Mouse (Mus musculus): ENCODE measurements around the gene Epm2aip1. TPM values are rescaled to one million over a fixed set of nuclear protein-coding genes. Genes with fewer than 3 reads are reported as not detected.

Gene Epm2aip1
- polyA plus RNA-seq, 1 experiment from 2014 or later: 23.5 TPM

DNA sequence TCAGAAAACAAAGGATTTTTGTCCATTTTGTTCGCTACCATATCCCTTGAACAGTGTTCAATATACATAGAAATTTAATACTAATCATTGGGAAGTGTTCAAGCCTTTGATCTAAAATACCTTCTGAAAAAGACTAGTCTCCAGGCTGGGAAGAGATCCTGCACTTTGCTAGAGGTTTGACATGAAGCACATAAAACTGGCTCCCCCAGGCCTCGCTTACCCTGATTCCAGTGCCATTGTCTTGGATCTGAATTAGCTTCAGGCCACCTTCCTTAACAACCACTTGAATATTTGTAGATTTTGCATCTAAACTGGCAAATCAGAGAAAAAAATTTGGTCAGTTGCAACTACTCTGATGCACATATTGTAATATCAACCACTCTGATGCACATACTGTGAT is 3.7 kb upstream of the Epm2aip1 start:
- H3K4me2 ChIP-seq: no peak overlapping the region
- H3K27ac ChIP-seq: no peak overlapping the region
- no peaks in the 10 kb centered on the region for H3K27me3 ChIP-seq (replicated peaks)
- no peak for ATAC-seq (ENCODE audit: insufficient read depth, low FRiP score, low read depth)
- no peaks in the 10 kb centered on the region for H3K36me3 ChIP-seq
- 94% methylated on average over 2 of the region's 2 CpGs for WGBS
- H3K9ac ChIP-seq: no peak overlapping the region
- H3K4me1 ChIP-seq: 0 out of 2 replicates have a peak, but pooled peaks cover 5% of the 10 kb centered on the region
- H3K9me3 ChIP-seq: no peaks in the 10 kb centered on the region
- no peak overlapping the region for H3K4me3 ChIP-seq (replicated peaks)

DNA sequence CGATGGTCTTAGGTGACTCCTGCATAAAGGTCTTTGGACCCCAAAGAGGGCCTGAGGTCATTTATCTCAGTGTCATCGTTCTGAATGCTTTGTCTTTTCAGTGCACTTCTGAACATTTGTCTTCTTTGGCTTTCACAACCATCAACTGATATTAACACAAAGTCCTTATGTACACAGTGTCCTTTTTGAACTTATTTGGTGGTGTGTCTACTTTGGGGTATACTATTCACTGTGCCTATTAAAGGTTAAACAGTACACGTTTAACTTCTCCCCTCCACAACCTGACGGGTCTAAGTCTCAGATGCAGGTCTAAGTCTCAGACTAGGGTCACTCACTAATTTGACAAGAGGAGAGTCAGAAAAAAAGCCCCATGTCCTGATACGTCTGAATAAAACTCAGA is 1.1 kb upstream of the Epm2aip1 start:
- Histone ChIP-seq H3K9ac (peak overlapping the region; percentile 56; the same call in 1 of the 2 replicates), H3K4me1 (peaks cover 22% of the 10 kb centered on the region), H3K27me3 (replicated peaks) (no peaks in the 10 kb centered on the region), H3K4me2 (peak overlapping the region; percentile 51), H3K4me3 (replicated peaks) (peak overlapping the region; percentile 76), H3K9me3 (no peaks in the 10 kb centered on the region), H3K27ac (peak overlapping the region; percentile 94; the same call in 1 of the 2 replicates), H3K36me3 (no peaks in the 10 kb centered on the region)
- 5% methylated on average over 5 of the region's 5 CpGs for WGBS
- ATAC-seq (ENCODE audit: insufficient read depth, low FRiP score, low read depth): no peak

DNA sequence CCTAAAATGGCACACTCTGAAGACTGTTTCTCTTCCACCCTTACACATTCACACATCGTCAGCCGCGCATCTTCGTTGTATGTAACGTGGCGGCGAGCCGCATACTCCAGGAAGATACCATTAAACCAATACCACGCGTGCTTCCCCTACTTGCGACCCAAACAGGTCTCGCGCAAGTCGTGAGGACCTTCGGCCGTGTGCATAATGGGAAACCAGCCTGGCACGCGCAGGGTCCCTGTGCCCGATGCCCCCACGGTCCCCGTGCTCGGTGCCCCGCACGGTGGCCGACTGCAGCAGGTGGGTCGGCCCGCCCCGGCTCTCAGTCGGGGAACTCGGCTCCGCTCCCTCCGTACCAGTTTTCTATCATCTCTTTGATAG is 684 bp upstream of the Epm2aip1 start:
- peak overlapping the region; percentile 76 for H3K4me3 ChIP-seq (replicated peaks)
- peak overlapping the region; percentile 51 for H3K4me2 ChIP-seq
- peak; percentile 23 for ATAC-seq (ENCODE audit: insufficient read depth, low FRiP score, low read depth)
- H3K4me1 ChIP-seq: peaks cover 22% of the 10 kb centered on the region
- no peaks in the 10 kb centered on the region for H3K36me3 ChIP-seq
- WGBS: under 1% methylated on average over 32 of the region's 32 CpGs
- H3K9me3 ChIP-seq: no peaks in the 10 kb centered on the region
- H3K27ac ChIP-seq: peak overlapping the region; percentile 94
- no peaks in the 10 kb centered on the region for H3K27me3 ChIP-seq (replicated peaks)
- peak overlapping the region; percentile 56 for H3K9ac ChIP-seq

DNA sequence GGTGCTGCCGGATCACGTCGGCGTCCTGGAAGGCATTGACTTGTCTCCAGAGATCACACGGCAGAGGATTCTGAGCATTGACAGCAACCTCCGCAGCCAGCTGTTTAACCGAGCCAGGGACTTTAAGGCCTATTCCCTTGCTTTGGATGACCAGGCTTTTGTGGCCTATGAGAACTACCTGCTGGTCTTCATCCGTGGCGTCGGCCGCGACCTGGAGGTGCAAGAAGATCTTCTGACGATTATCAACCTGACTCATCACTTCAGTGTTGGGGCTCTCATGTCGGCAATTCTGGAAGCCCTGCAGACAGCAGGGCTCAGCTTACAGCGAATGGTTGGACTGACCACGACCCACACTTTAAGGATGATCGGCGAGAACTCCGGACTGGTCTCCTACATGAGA is 627 bp downstream of the Epm2aip1 start:
- Histone ChIP-seq H3K4me3 (replicated peaks) (peak overlapping the region; percentile 76), H3K9me3 (no peaks in the 10 kb centered on the region), H3K4me2 (peak overlapping the region; percentile 64), H3K27me3 (replicated peaks) (no peaks in the 10 kb centered on the region), H3K9ac (peak overlapping the region; percentile 87), H3K27ac (peak overlapping the region; percentile 96), H3K4me1 (peaks cover 25% of the 10 kb centered on the region), H3K36me3 (no peaks in the 10 kb centered on the region)
- WGBS: 8% methylated on average over 19 of the region's 19 CpGs
- no peak for ATAC-seq (ENCODE audit: insufficient read depth, low FRiP score, low read depth)

DNA sequence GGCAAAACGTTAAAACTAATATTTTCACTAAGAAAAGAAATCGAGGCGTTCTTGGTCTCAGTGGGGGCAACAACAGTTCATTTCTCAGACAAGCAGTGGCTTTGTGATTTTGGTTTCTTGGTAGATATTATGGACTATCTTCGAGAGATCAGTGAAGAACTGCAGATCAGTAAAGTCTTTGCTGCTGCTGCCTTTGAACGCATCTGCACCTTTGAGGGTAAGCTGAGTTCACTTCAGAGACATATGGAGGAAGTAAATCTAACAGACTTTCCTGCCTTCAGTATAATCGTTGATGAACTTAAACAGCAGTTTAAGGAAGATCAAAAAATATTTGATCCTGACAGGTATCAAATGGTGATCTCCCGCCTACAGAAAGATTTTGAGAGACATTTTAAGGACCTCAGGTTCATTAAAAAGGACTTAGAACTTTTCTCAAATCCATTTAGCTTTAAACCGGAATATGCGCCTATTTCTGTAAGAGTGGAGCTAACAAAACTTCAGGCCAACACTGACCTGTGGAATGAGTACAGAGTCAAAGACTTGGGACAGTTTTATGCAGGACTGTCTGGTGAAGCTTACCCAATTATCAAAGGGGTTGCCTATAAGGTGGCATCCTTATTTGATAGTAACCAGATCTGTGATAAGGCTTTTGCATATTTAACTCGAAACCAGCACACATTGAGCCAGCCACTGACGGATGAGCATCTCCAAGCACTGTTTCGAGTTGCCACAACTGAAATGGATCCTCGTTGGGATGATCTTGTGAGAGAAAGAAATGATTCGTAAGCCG is 1.5 kb downstream of the Epm2aip1 start:
- peak overlapping the region; percentile 64 for H3K4me2 ChIP-seq
- WGBS: 58% methylated on average over 15 of the region's 15 CpGs
- H3K4me1 ChIP-seq: peaks cover 25% of the 10 kb centered on the region
- ATAC-seq (ENCODE audit: insufficient read depth, low FRiP score, low read depth): no peak
- H3K27ac ChIP-seq: no peak overlapping the region
- H3K27me3 ChIP-seq (replicated peaks): no peaks in the 10 kb centered on the region
- 0 out of 2 replicates have a peak overlapping the region, but pooled peaks have one; percentile 87 for H3K9ac ChIP-seq
- H3K9me3 ChIP-seq: no peaks in the 10 kb centered on the region
- H3K4me3 ChIP-seq (replicated peaks): peak overlapping the region; percentile 76
- peaks cover 2% of the 10 kb centered on the region; the same call in 1 of the 2 replicates for H3K36me3 ChIP-seq

DNA sequence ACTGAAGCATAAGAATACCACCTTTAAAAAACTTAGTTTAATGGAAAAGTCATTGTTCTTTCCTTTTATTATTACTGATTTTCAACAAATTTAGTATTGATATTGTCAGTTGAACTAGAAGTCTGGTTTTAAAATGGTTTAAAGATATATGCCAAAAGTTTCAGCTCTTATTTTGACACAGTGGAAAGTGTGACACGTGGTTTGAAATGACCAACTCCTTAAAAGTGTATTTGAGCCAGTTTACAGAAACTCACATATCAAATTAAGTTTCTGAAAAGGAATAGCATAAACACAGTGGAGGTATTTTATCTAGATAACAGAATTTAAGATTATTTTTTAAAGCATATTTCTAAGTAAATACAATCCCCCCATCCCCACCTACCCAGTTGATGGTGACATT is 2.2 kb downstream of the Epm2aip1 start:
- H3K27ac ChIP-seq: no peak overlapping the region
- H3K36me3 ChIP-seq: peaks cover 5% of the 10 kb centered on the region; the same call in 1 of the 2 replicates
- H3K4me1 ChIP-seq: peaks cover 25% of the 10 kb centered on the region
- H3K27me3 ChIP-seq (replicated peaks): no peaks in the 10 kb centered on the region
- WGBS: 73% methylated on average over 1 of the region's 1 CpGs
- no peak overlapping the region for H3K9ac ChIP-seq
- H3K4me3 ChIP-seq (replicated peaks): no peak overlapping the region
- H3K9me3 ChIP-seq: no peaks in the 10 kb centered on the region
- no peak for ATAC-seq (ENCODE audit: insufficient read depth, low FRiP score, low read depth)
- H3K4me2 ChIP-seq: peak overlapping the region; percentile 64

DNA sequence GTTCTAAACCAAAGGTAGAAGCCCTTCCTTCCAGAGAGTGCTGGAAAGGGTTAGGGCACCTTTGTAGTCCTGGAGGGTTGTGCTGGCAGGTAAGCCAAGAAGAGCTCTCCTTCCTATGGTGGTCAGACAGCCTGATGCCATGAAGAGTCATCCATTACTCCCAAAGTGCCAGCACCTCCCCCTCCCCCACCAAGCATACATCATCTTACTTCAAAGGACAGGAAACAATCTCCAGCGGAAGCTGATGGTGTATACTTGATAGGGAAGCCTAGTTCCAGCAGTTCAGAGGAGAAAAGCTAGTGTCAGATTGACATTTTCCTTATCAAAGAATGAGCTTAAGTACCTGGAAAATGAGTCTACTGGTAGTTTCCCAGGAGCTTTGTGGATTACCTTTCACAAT is 3.4 kb downstream of the Epm2aip1 start:
- ATAC-seq (ENCODE audit: insufficient read depth, low FRiP score, low read depth): no peak
- Histone ChIP-seq H3K27ac (no peak overlapping the region), H3K36me3 (peaks cover 8% of the 10 kb centered on the region; the same call in 1 of the 2 replicates), H3K4me1 (peaks cover 25% of the 10 kb centered on the region), H3K27me3 (replicated peaks) (no peaks in the 10 kb centered on the region), H3K4me3 (replicated peaks) (peak overlapping the region; percentile 18), H3K9me3 (no peaks in the 10 kb centered on the region), H3K9ac (no peak overlapping the region), H3K4me2 (peak overlapping the region; percentile 64)
- 25% methylated on average over 1 of the region's 1 CpGs for WGBS

DNA sequence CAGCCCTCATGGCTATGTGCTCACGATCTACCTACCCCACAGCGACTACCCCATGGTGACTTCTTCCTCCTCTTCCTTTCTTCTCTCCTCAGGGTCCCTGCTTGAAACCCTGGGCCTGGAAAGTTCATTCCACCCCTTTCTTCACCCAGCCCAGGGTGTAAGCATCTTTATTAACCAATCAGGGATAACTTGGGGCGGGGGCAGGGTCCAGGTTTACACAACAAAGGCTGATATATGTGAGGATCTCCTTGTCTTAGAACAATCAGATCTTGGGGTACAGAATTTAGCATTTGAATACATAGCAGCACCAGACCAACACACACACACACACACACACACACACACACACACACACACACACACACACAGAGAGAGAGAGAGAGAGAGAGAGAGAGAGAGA is 13.3 kb downstream of the Epm2aip1 start:
- 53% methylated on average over 3 of the region's 3 CpGs for WGBS
- H3K36me3 ChIP-seq: no peaks in the 10 kb centered on the region
- no peak overlapping the region for H3K9ac ChIP-seq
- H3K4me1 ChIP-seq: 0 out of 2 replicates have a peak, but pooled peaks cover 2% of the 10 kb centered on the region
- H3K4me2 ChIP-seq: no peak overlapping the region
- no peaks in the 10 kb centered on the region for H3K9me3 ChIP-seq
- no peaks in the 10 kb centered on the region for H3K27me3 ChIP-seq (replicated peaks)
- no peak for ATAC-seq (ENCODE audit: insufficient read depth, low FRiP score, low read depth)
- H3K4me3 ChIP-seq (replicated peaks): no peak overlapping the region
- no peak overlapping the region for H3K27ac ChIP-seq

DNA sequence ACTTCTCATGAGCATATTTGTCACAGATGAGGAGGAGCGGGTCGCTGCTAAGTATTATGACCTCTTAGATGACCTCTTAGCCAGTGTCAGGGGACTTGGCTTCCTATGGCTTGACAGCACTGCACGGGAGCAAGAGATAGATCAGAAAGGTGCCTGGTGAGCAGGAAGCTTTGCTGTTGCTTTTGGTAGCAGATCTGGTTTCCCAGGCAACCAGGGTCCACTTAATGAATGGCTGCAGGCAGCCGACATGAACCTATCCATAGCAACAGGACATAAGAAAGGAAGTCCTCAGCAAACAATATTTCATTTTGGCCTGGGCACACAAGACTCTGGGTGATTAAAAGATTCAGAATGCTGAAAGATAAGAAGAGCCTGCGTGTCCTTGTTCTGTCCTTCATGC is 13.9 kb downstream of the Epm2aip1 start:
- Histone ChIP-seq H3K27me3 (replicated peaks) (no peaks in the 10 kb centered on the region), H3K27ac (no peak overlapping the region), H3K36me3 (no peaks in the 10 kb centered on the region), H3K9me3 (no peaks in the 10 kb centered on the region), H3K9ac (no peak overlapping the region), H3K4me2 (no peak overlapping the region), H3K4me1 (0 out of 2 replicates have a peak, but pooled peaks cover 2% of the 10 kb centered on the region), H3K4me3 (replicated peaks) (no peak overlapping the region)
- 17% methylated on average over 5 of the region's 5 CpGs for WGBS
- no peak for ATAC-seq (ENCODE audit: insufficient read depth, low FRiP score, low read depth)

DNA sequence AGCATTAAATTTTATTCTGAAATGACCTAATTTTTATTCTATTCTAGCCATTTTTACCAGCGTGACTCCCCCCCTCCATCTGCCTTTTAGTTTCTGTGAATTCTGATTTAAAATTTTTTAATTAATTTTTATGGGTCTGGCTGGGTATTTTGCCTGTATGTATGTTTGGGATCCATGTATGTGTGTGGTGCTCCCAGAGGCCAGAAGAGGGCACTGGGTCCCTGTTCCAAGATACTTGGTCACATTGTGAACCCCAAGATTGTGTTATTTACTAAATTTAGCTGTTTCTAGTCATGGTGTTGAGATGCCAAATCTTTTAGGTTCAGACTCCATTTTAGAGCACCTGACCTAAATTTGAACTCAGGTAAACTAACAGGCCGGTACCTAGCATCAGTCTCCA is 14.7 kb downstream of the Epm2aip1 start:
- Histone ChIP-seq H3K27ac (no peak overlapping the region), H3K9me3 (no peaks in the 10 kb centered on the region), H3K4me3 (replicated peaks) (no peak overlapping the region), H3K4me1 (0 out of 2 replicates have a peak, but pooled peaks cover 2% of the 10 kb centered on the region), H3K27me3 (replicated peaks) (no peaks in the 10 kb centered on the region), H3K36me3 (no peaks in the 10 kb centered on the region), H3K9ac (no peak overlapping the region), H3K4me2 (no peak overlapping the region)
- ATAC-seq (ENCODE audit: insufficient read depth, low FRiP score, low read depth): no peak
- 76% methylated on average over 2 of the region's 2 CpGs for WGBS

DNA sequence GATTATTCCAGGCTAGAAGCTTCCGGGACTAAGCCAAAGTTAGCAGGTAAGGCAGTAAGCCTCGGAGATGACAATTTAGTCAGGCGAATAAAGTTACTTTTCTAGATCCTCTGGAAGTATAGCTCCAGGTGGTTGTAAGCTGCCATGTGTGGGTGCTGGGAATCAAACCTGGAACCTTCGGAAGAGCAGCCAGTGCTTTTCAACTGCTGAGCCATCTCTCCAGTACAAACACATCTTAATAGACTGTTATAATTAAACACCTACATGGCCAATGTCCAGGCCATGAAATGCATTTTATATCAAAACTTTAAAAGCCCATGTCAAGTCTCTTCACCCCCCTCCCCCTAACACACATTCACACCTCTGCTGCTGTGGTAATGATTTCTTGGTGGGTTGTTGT is 16.2 kb downstream of the Epm2aip1 start:
- Histone ChIP-seq H3K9ac (no peak overlapping the region), H3K4me2 (no peak overlapping the region), H3K36me3 (no peaks in the 10 kb centered on the region), H3K27ac (no peak overlapping the region), H3K4me1 (0 out of 2 replicates have a peak, but pooled peaks cover 2% of the 10 kb centered on the region), H3K9me3 (no peaks in the 10 kb centered on the region), H3K27me3 (replicated peaks) (no peaks in the 10 kb centered on the region), H3K4me3 (replicated peaks) (no peak overlapping the region)
- ATAC-seq (ENCODE audit: insufficient read depth, low FRiP score, low read depth): no peak
- WGBS: 93% methylated on average over 4 of the region's 4 CpGs

DNA sequence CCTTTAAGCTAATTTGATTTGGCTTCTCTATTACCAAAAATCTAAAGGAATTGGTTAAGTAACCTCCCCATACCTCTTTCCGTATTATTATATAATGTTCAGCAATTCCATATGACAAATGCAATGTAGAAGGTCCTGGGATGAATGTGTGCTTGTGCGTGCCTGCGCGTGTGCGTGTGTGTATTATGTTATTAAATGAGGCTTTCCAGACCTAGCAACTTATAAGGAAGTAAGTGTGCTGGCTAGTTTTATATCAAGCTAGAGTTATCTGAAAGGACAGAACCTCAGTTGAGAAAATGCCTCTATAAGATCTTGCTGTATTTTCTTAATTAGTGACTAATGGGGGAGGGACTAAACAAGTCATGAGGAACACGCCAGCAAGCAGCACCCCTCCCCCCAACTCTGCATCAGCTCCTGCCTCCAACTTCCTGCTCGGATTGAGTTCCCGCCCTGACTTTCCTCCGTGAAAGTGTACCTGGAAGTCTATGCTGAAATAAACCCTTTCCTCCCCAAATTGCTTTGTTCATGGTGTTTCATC is 17.6 kb downstream of the Epm2aip1 start:
- no peaks in the 10 kb centered on the region for H3K36me3 ChIP-seq
- peak overlapping the region; percentile 19; the same call in 1 of the 2 replicates for H3K27ac ChIP-seq
- no peak overlapping the region for H3K9ac ChIP-seq
- H3K4me1 ChIP-seq: 0 out of 2 replicates have a peak, but pooled peaks cover 2% of the 10 kb centered on the region
- H3K9me3 ChIP-seq: no peaks in the 10 kb centered on the region
- peak overlapping the region; percentile 41 for H3K4me2 ChIP-seq
- 41% methylated on average over 9 of the region's 9 CpGs for WGBS
- H3K4me3 ChIP-seq (replicated peaks): peak overlapping the region; percentile 17
- H3K27me3 ChIP-seq (replicated peaks): no peaks in the 10 kb centered on the region
- peak; percentile 68; the same call in 1 of the 2 replicates for ATAC-seq (ENCODE audit: insufficient read depth, low FRiP score, low read depth)
